Mouse (Mus musculus) limb, embryonic 10.5 days (tissue): ENCODE results near the gene Pgd. TPM values are rescaled to one million over a fixed set of nuclear protein-coding genes. Genes with fewer than 3 reads are reported as not detected.
A peak's percentile ranks its signal among the peaks of the same experiment; 100 is the strongest.
"Not testable (repeated sequence)": the region's sequence is repeated elsewhere in the genome, so short reads cannot be mapped to it uniquely, and the experiment has no call there.

Source experiments
- DNase-seq: peaks from one replicate; pipeline ENCODE4 v3.0.0-alpha.2; 2017; ENCODE audit warnings: low spot score
- H3K27ac ChIP-seq: fragments of 300-500 bp; sonication (generic); 2 replicates; pipeline ENCODE4 v1.5.1; 2016; ENCODE audit warnings: mild to moderate bottlenecking
- H3K27me3 ChIP-seq: fragments of 300-500 bp; sonication (generic); 2 replicates; pipeline ENCODE4 v1.6.1; 2016; ENCODE audit warnings: low read depth, mild to moderate bottlenecking; ENCODE audit not compliant: poor library complexity, severe bottlenecking
- H3K36me3 ChIP-seq: fragments of 300-500 bp; sonication (generic); 2 replicates; pipeline ENCODE4 v1.6.1; 2016; ENCODE audit warnings: mild to moderate bottlenecking, moderate library complexity
- H3K4me1 ChIP-seq: fragments of 300-500 bp; sonication (generic); 2 replicates; pipeline ENCODE4 v1.6.1; 2016
- H3K4me3 ChIP-seq: fragments of 300-500 bp; sonication (generic); 2 replicates; pipeline ENCODE4 v1.5.1; 2016; ENCODE audit warnings: mild to moderate bottlenecking, moderate library complexity
- H3K9me3 ChIP-seq: fragments of 300-500 bp; sonication (generic); replicated peaks from 2 replicates; pipeline ENCODE4 v1.6.1; 2016; ENCODE audit warnings: mild to moderate bottlenecking
- WGBS: fragments of 180-500 bp; shearing (Covaris S2); methylation state at CpG from one replicate; pipeline ENCODE4 v1.1.7; 2016; 5-methylcytosine and 5-hydroxymethylcytosine counted together
- polyA plus RNA-seq: library from polyadenylated mRNA; unstranded; fragments of >200 nt; fragmentation: Nextera tagmentation; extraction: Ambion mirVana; gene quantifications from 2 replicates; pipeline ENCODE4 v1.2.1, GENCODE M21; 2016

Pgd gene
- polyA plus RNA-seq: 159 and 173 TPM in 2 replicates

DNA sequence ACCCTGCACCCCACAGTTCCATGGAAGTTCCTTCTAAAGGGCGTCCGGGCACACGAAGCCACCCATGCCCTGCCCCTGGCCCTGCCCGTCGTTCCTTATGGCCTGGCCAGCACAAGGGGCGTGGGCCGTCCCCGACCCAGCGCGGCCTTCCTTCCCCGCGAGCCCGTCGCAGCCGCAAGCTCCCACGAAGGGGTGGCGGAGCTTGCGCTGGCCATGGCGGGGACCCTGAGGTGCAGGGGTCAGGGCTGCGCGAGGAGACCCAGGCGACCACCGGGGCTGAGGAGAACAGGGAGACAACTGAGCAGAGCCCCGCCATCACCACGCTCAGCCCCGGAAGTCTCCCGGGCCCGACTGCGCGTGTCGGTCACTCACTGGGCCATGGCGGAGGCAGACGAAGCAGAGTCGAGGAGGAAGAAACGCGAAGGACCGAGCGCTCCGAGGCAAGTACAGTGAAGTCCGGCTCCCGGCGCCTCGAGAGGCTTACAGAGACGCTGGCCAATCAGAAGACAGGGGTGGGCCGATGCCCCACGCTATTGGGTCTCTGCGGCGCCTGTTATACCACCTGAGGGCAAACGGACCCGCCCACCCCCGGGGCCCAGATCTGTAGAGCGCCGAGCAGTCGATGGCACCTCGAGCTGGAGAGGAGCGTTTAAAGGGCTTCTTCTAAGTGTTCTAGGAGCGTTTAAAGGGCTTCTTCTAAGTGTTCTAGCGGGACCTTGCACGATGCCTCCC is at the start of gene Pgd:
Gene Pgd, minus strand, starts transcription at position 557 of the 732 bp plus-strand sequence.
- Histone ChIP-seq H3K4me1 (peaks cover 28% of the 10 kb centered on the region), H3K4me3 (peak within 1 kb of the TSS; percentile 99), H3K27ac (peak within 1 kb of the TSS; percentile 92), H3K27me3 (no peaks in the 10 kb centered on the region), H3K36me3 (peaks cover 39% of the 10 kb centered on the region), H3K9me3 (no peaks in the 10 kb centered on the region)
- peak; percentile 98 for DNase-seq
- under 1% methylated on average over 59 of the region's 59 CpGs for WGBS

DNA sequence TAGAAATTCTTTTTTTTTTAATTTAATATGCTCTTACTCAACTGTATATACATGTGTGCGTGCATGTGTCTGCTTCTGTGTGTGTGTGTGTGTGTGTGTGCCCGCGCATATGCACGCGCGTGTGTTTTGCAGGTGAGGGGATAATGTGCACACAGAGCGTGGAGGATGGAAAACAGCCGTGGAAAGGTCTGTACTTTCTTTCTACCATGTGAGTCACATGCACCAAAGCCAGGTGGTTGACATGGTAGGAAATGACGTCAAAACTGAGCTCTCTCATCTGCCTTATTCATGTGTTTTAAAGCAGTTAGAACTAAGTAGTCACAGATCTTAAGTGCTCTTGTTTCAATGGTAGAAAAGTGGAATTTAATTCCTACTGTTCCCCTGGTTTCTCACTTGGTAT is 49.4 kb upstream of the Pgd start:
- DNase-seq: no peak
- no peaks in the 10 kb centered on the region for H3K27me3 ChIP-seq
- peaks cover 10% of the 10 kb centered on the region for H3K4me1 ChIP-seq
- H3K4me3 ChIP-seq: no peak overlapping the region
- no peaks in the 10 kb centered on the region for H3K9me3 ChIP-seq
- WGBS: 86% methylated on average over 9 of the region's 9 CpGs
- H3K27ac ChIP-seq: no peak overlapping the region
- peaks cover 66% of the 10 kb centered on the region for H3K36me3 ChIP-seq

DNA sequence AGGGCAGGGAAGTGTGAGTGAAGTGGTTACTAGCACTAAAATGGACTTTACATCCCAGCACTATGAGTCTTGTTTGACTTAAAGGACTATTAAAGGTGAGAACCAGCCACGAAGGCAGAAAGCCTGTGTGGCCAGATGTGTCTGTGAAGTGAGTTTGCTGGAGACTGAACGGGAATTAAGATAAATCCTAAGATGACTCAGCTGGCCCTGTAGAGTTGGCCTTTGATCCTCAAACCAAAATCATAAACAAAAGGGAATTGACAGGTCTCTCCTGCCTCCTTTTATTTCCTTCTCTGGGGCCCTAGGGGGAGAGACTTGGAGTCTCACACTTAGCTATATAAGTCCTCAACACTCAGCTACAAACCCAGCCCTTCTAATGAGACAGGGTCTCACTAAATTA is 48.8 kb upstream of the Pgd start:
- Histone ChIP-seq H3K27me3 (no peaks in the 10 kb centered on the region), H3K4me3 (no peak overlapping the region), H3K4me1 (peaks cover 10% of the 10 kb centered on the region), H3K27ac (no peak overlapping the region), H3K36me3 (peaks cover 65% of the 10 kb centered on the region), H3K9me3 (no peaks in the 10 kb centered on the region)
- WGBS: 18% methylated on average over 2 of the region's 2 CpGs
- no peak for DNase-seq

DNA sequence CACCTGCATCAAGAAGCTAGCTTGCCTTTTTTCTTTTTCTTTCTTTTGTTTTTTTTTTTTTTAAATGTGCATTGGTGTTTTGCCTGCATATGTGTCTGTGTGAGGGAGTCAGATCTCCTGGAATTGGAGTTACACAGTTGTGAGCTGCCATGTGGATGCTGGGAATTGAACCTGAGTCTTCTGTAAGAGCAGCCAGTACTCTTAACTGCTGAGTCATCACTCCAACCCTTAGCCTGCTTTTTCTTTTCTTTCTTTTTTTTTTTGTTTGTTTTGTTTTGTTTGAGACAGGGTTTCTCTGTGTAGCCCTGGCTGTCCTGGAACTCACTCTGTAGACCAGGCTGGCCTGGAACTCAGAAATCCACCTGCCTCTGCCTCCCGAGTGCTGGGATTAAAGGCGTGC is 47.9 kb upstream of the Pgd start:
- H3K4me3 ChIP-seq, DNase-seq, H3K9me3 ChIP-seq, H3K27ac ChIP-seq, H3K27me3 ChIP-seq: not testable (repeated sequence)
- 96% methylated on average over 2 of the region's 2 CpGs for WGBS
- Histone ChIP-seq H3K36me3 (peaks cover 65% of the 10 kb centered on the region), H3K4me1 (peaks cover 10% of the 10 kb centered on the region)

DNA sequence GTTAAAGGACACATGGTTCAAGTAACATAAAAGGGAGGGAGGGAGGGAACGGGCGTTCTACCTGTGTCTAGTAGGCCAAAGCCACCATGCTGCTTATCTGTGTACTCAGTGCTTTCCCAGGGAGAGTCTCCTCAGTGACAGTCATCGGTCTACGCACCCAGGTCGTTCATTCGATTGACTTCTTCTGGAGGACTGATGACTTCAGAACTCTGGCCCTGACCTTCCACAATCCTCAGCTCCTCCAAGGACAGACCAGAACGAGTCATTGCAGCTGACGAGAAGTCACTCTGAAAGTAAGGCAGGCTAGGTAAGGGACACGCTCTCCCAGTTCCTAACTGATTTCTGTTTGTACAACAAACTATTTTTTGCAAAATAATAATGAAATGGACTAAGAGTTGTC is 46.9 kb upstream of the Pgd start:
- H3K27ac ChIP-seq: no peak overlapping the region
- no peak for DNase-seq
- WGBS: 96% methylated on average over 9 of the region's 9 CpGs
- H3K4me1 ChIP-seq: peaks cover 10% of the 10 kb centered on the region
- H3K9me3 ChIP-seq: no peaks in the 10 kb centered on the region
- H3K36me3 ChIP-seq: peaks cover 64% of the 10 kb centered on the region
- no peak overlapping the region for H3K4me3 ChIP-seq
- no peaks in the 10 kb centered on the region for H3K27me3 ChIP-seq

DNA sequence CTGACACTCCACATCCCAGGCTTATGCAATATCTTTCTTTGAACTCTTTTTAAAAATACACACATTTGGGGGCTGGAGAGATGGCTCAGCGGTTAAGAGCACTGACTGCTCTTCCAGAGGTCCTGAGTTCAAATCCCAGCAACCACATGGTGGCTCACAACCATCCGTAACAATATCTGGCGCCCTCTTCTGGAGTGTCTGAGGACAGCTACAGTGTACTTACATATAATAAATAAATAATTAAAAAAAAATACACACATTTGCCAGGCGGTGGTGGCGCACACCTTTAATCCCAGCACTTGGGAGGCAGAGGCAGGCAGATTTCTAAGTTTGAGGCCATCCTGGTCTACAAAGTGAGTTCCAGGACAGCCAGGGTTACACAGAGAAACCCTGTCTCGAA is 44.9 kb upstream of the Pgd start:
- not testable (repeated sequence) for DNase-seq, H3K27me3 ChIP-seq, H3K27ac ChIP-seq, H3K9me3 ChIP-seq, H3K4me3 ChIP-seq
- peaks cover 76% of the 10 kb centered on the region for H3K36me3 ChIP-seq
- H3K4me1 ChIP-seq: peaks cover 10% of the 10 kb centered on the region
- WGBS: 95% methylated on average over 6 of the region's 6 CpGs

DNA sequence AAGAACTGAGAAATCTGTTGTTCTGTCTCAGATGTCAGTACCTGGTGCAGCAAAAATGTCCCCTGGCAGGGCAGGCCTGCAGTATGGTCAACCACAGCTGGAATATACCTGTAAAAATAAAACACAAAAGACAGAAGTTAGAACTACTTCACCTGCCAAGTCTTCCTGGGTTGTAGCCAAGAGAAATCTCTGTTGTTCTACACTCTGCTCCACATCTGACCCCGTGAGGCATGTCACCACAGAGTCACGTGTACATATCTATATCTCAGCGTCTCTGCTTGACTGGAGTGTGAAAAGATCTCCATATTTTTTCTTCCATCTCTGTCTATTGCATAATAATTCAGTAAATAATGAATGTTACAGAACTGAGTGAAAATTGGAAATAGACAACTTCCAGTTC is 35.9 kb upstream of the Pgd start:
- no peak for DNase-seq
- Histone ChIP-seq H3K27me3 (no peaks in the 10 kb centered on the region), H3K4me3 (no peak overlapping the region), H3K27ac (no peak overlapping the region), H3K4me1 (no peaks in the 10 kb centered on the region), H3K9me3 (no peaks in the 10 kb centered on the region), H3K36me3 (peaks cover 83% of the 10 kb centered on the region)
- 91% methylated on average over 3 of the region's 3 CpGs for WGBS

DNA sequence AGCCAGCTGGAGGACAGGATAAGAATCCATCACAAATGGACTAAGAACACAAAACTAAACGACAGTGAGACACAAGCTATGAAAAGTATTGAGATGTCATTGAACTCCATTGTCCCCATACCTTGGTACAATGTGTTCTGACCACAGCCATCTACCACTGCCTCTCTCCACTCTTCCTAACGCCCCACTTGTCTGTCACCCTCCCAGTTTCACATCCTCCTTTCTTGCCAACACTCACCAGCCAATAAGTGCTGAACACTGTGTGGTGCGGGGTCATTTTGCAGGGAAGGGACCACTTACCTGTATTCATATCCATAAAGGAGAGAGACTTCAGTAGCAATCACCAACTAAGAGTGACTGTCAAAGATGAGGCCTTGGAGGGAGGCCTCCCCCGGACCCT is 34.5 kb upstream of the Pgd start:
- Histone ChIP-seq H3K27ac (no peak overlapping the region), H3K36me3 (peaks cover 79% of the 10 kb centered on the region), H3K27me3 (no peaks in the 10 kb centered on the region), H3K4me3 (no peak overlapping the region), H3K4me1 (no peaks in the 10 kb centered on the region), H3K9me3 (no peaks in the 10 kb centered on the region)
- DNase-seq: no peak
- 94% methylated on average over 4 of the region's 4 CpGs for WGBS

DNA sequence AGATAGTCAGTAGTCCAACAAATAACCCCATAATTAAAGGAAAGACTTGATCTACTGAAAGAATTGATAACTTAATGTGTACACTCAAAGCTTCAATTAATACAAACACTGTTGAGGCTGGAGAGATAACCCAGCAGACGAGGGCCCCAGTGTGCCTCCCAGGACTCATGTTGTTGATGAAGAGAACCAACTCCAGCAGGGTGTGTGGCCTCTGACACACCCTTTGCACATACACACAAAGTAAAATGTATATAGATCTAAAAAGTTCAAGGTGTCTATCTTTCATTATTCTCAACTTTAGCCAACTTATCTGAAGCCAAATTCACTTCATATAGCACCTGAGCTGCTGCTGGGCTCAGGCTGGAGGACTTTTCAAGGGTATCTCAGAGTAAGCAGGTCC is 30.6 kb upstream of the Pgd start:
- no peak overlapping the region for H3K4me3 ChIP-seq
- no peaks in the 10 kb centered on the region for H3K4me1 ChIP-seq
- no peaks in the 10 kb centered on the region for H3K27me3 ChIP-seq
- H3K27ac ChIP-seq: no peak overlapping the region
- no peaks in the 10 kb centered on the region for H3K9me3 ChIP-seq
- 92% methylated on average over 1 of the region's 1 CpGs for WGBS
- peaks cover 66% of the 10 kb centered on the region for H3K36me3 ChIP-seq
- no peak for DNase-seq

DNA sequence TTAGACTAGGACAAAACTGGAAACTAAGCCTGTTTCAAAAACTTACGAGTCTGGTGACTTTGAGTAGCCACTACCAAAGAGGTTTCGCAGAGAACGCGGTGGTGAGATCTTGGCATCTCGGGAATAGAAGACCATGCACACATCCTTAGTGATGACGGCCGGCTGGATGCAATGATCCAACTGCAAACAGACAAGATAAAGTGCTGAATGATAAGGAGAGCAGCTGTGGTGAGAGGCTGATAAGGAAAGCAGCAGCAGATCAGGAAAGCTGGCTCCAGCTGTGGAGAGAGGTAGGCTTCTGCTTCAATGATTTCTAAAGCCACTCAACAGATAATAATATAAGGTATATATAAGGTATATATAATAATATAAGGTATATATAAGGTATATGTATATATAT is 24.5 kb upstream of the Pgd start:
- Histone ChIP-seq H3K9me3 (no peaks in the 10 kb centered on the region), H3K4me3 (no peak overlapping the region), H3K27ac (no peak overlapping the region), H3K4me1 (peaks cover 3% of the 10 kb centered on the region), H3K36me3 (peaks cover 69% of the 10 kb centered on the region), H3K27me3 (no peaks in the 10 kb centered on the region)
- DNase-seq: no peak
- WGBS: 96% methylated on average over 7 of the region's 7 CpGs

DNA sequence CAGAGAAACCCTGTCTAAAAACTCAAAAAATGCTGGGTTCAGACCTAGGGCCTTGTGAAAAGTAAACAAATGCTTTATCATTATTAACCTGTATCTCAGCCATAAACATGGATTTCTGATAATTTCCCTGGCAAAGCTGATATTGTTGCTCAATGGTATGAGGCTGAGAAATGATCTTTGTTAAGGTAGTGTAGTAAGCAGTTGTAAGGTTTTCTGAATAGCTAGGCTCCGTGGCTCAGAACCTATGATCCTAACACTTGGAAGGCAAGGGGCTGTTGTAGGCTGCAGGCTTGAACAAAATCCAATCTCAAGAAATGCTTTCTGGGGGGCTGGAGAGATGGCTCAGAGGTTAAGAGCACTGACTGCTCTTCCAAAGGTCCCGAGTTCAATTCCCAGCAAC is 22.0 kb upstream of the Pgd start:
- Histone ChIP-seq H3K9me3 (no peaks in the 10 kb centered on the region), H3K4me1 (peaks cover 3% of the 10 kb centered on the region), H3K27me3 (no peaks in the 10 kb centered on the region), H3K27ac (no peak overlapping the region), H3K36me3 (peaks cover 82% of the 10 kb centered on the region), H3K4me3 (no peak overlapping the region)
- no peak for DNase-seq
- 91% methylated on average over 2 of the region's 2 CpGs for WGBS

DNA sequence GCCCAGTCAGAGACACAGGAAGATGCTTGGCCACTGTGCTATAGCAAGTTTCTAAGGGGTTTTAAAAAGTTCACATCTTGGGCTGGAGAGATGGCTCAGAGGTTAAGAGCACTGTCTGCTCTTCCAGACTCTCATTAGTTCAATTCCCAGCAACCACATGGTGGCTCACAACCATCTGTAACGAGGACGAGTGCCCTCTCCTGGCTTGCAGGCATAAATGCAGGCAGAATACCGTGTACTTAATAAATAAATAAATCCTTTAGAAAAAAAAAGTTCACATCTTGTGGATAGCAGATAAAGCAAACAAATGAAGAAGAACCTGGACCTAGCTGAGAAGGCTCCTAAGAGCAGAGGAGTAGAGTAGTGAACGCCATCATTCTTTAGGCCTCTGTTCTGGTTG is 16.2 kb upstream of the Pgd start:
- Histone ChIP-seq H3K36me3 (peaks cover 85% of the 10 kb centered on the region), H3K27ac (no peak overlapping the region), H3K9me3 (no peaks in the 10 kb centered on the region), H3K4me1 (peaks cover 11% of the 10 kb centered on the region), H3K27me3 (no peaks in the 10 kb centered on the region), H3K4me3 (no peak overlapping the region)
- DNase-seq: no peak
- 51% methylated on average over 4 of the region's 4 CpGs for WGBS

DNA sequence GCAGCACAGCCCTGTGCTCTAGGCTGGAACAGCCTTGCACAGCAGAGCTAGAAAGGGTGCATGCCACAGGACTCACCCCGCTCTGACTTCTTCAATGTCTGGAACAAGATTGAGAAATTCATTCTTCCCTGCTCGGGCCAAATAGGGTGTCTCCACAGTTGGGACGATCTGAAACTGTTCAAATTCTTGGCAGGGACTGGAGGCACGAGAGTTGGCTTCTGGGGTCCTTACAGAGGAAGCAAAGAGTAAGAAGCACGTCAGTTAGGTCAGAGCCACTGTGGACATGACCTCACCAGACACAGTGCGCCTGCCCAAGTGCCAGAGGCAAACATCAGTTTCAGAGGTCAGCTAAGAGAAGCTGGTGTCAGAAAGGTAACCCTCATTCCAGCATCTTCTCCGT is 15.6 kb upstream of the Pgd start:
- WGBS: 90% methylated on average over 7 of the region's 7 CpGs
- Histone ChIP-seq H3K4me3 (no peak overlapping the region), H3K27ac (no peak overlapping the region), H3K27me3 (no peaks in the 10 kb centered on the region), H3K36me3 (peaks cover 80% of the 10 kb centered on the region), H3K4me1 (peaks cover 9% of the 10 kb centered on the region), H3K9me3 (no peaks in the 10 kb centered on the region)
- no peak for DNase-seq

DNA sequence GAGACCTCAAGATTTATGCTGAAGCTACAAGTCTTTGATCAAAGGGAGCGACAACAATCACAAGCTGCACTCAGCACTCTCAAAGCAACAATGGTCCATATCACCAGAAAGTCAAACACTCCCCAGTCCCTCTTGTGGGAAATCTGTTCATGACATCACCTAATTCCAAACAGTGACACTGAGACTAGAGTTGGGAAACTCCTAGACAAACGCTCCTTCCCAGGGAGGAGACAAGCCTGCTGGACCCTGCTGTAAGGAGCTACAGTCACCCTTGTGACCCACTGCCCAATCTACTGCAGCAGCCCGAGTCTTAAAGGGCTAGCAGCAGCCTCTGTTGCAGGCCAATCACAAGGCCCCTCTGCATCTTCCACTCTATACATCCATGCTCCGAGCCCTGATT is 13.0 kb upstream of the Pgd start:
- Histone ChIP-seq H3K36me3 (peaks cover 57% of the 10 kb centered on the region), H3K9me3 (no peaks in the 10 kb centered on the region), H3K4me1 (peaks cover 9% of the 10 kb centered on the region), H3K27me3 (no peaks in the 10 kb centered on the region), H3K27ac (no peak overlapping the region), H3K4me3 (no peak overlapping the region)
- WGBS: 59% methylated on average over 4 of the region's 4 CpGs
- no peak for DNase-seq
